Mouse (Mus musculus) midbrain, embryonic 16.5 days (tissue): ENCODE measurements around the gene Vwa8. TPM values are rescaled to one million over a fixed set of nuclear protein-coding genes. Genes with fewer than 3 reads are reported as not detected.
A peak's percentile ranks its signal among the peaks of the same experiment; 100 is the strongest.

Experiments used
- ATAC-seq: fragments of 200-750 bp; cut with Nextera tagmentation; 2 replicates; pipeline ENCODE4 v1.8.0; 2017; ENCODE audit warnings: moderate TSS enrichment
- H3K27ac ChIP-seq: fragments of 300-500 bp; sonication (generic); 2 replicates; pipeline ENCODE4 v1.5.1; 2014; ENCODE audit warnings: mild to moderate bottlenecking, low read length, mixed read lengths
- H3K27me3 ChIP-seq: fragments of 300-500 bp; sonication (generic); 2 replicates; pipeline ENCODE4 v1.6.1; 2014; ENCODE audit warnings: low read depth, low read length, mixed read lengths; ENCODE audit not compliant: control insufficient read depth, insufficient read depth
- H3K36me3 ChIP-seq: fragments of 300-500 bp; sonication (generic); 2 replicates; pipeline ENCODE4 v1.6.1; 2014; ENCODE audit warnings: mild to moderate bottlenecking, low read length, moderate library complexity, mixed read lengths; ENCODE audit not compliant: control insufficient read depth, insufficient read depth
- H3K4me1 ChIP-seq: fragments of 300-500 bp; sonication (generic); 2 replicates; pipeline ENCODE4 v1.6.1; 2014; ENCODE audit warnings: mild to moderate bottlenecking, low read length, mixed read lengths; ENCODE audit not compliant: control insufficient read depth, insufficient read depth
- H3K4me2 ChIP-seq: fragments of 300-500 bp; sonication (generic); 2 replicates; pipeline ENCODE4 v1.6.1; 2014; ENCODE audit warnings: mild to moderate bottlenecking, low read length, mixed read lengths
- H3K4me3 ChIP-seq: fragments of 300-500 bp; sonication (generic); 2 replicates; pipeline ENCODE4 v1.5.1; 2014; ENCODE audit warnings: low read depth, mild to moderate bottlenecking, low read length, moderate library complexity, mixed read lengths
- H3K9ac ChIP-seq: fragments of 300-500 bp; sonication (generic); 2 replicates; pipeline ENCODE4 v1.6.1; 2014; ENCODE audit warnings: low read depth, low read length, mixed read lengths
- H3K9me3 ChIP-seq: fragments of 300-500 bp; sonication (generic); replicated peaks from 2 replicates; pipeline ENCODE4 v1.6.1; 2014; ENCODE audit warnings: mild to moderate bottlenecking, low read length, mixed read lengths; ENCODE audit not compliant: control insufficient read depth, poor library complexity, severe bottlenecking
- WGBS: fragments of 180-500 bp; shearing (Covaris S2); extraction: QIAGEN DNeasy Blood & Tissue Kit; methylation state at CpG from one replicate; pipeline ENCODE4 v1.1.7; 2014; 5-methylcytosine and 5-hydroxymethylcytosine counted together
- polyA plus RNA-seq: library from polyadenylated mRNA; unstranded; fragments of >200 nt; fragmentation: Nextera tagmentation; extraction: Ambion mirVana; gene quantifications from 2 replicates; pipeline ENCODE4 v1.2.1, GENCODE M21; 2015

The Vwa8 gene
- polyA plus RNA-seq, 1 experiment from 2014 or later, result 7.3 TPM

DNA sequence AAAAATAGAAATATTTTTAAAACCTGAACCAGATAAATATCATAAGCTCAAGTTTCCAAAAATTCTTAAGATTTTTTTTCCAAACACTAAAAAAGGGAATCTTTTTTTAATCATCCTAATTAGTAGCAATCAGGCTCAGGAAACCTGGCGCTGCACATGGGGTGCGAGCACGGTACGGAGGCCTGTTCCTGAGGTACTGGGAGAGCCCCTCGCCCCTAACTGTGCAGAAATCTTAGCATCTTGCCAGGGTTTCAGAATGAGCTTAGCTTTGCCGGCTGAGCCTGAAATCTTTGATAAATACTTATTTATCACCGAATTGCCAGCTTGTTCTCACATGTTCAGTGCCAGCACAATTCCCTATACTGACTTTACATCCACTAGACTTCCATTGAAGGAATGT lies 286.6 kb downstream of the Vwa8 start:
- Histone ChIP-seq H3K27me3 (no peaks in the 10 kb centered on the region), H3K36me3 (no peaks in the 10 kb centered on the region), H3K4me3 (no peak overlapping the region), H3K4me1 (peaks cover 4% of the 10 kb centered on the region; the same call in 1 of the 2 replicates), H3K9ac (no peak overlapping the region), H3K4me2 (no peak overlapping the region), H3K9me3 (no peaks in the 10 kb centered on the region), H3K27ac (no peak overlapping the region)
- ATAC-seq, result no peak
- 71% methylated on average over 7 of the region's 7 CpGs for WGBS

DNA sequence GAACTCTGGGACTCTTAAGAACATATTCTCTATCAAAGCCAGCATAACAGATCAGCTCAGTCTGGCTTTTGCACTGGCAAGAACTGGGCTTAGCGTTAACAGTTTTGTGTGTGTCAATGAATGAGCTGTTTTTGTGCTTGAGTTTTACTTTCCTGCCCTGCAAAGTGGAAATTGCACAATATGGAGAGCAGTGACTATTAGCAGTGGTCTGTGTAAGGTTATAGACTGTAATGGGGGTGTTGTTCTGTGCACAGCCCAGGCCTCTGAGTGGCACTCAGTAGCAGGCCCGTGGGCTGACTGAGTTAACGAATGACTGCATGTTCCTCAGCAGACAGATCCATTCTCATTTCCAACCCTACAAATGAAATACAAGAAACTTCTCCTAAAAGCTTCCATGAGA lies 287.7 kb downstream of the Vwa8 start:
- WGBS, result 81% methylated on average over 3 of the region's 3 CpGs
- Histone ChIP-seq H3K9ac (no peak overlapping the region), H3K9me3 (no peaks in the 10 kb centered on the region), H3K36me3 (no peaks in the 10 kb centered on the region), H3K4me3 (no peak overlapping the region), H3K4me2 (no peak overlapping the region), H3K27ac (no peak overlapping the region), H3K27me3 (no peaks in the 10 kb centered on the region), H3K4me1 (peaks cover 10% of the 10 kb centered on the region; the same call in 1 of the 2 replicates)
- no peak for ATAC-seq

DNA sequence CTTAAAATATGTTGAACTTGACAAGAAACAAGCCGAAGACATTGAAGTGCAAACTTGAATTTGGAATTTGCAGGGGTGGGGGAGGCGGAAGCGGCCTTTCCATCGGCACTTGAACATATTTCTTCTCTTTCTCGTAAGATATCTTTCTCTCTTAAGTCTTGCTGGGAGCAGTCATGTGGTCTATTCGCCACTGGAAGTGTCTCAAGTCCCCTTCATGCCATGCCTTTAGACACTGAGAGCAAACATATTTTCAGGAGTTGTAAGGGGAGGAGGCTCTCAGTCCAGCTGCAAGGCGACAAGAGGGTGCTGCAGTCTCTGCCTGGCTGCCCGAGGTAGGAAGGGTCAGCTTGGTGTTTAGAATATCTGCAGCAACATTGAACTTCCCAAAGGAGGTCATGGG lies 288.2 kb downstream of the Vwa8 start:
- Histone ChIP-seq H3K9ac (no peak overlapping the region), H3K9me3 (no peaks in the 10 kb centered on the region), H3K4me3 (no peak overlapping the region), H3K27ac (no peak overlapping the region), H3K4me2 (no peak overlapping the region), H3K4me1 (peaks cover 10% of the 10 kb centered on the region; the same call in 1 of the 2 replicates), H3K27me3 (no peaks in the 10 kb centered on the region), H3K36me3 (no peaks in the 10 kb centered on the region)
- no peak for ATAC-seq
- 91% methylated on average over 8 of the region's 8 CpGs for WGBS

DNA sequence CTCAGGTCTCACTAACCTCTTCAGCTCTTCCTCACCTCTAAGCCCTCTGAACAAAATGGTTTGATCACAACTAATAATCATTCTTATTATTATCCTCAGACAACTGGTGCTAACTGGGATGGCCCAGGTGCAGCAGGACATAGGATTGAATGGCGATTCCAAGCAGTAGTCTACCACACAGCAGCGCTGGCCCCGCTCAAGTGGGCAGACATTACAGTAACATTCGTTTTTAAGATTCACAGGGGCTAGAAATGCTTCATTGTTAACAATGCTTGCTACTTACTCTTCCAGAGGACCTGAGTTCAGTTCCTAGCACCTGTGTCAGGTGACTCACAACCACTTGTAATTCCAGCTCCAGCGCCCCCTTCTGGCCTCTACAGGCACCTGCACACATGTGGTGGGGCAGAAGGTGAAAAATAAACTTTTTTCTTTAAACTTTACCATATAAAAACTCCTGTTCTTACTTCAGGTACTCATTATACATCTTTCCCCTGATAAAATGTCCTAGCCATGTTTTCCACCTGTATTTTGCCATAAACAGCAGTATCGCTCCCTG lies 290.3 kb downstream of the Vwa8 start:
- H3K27ac ChIP-seq, result no peak overlapping the region
- no peak for ATAC-seq
- whole genome bisulfite sequencing, result 93% methylated on average over 6 of the region's 6 CpGs

DNA sequence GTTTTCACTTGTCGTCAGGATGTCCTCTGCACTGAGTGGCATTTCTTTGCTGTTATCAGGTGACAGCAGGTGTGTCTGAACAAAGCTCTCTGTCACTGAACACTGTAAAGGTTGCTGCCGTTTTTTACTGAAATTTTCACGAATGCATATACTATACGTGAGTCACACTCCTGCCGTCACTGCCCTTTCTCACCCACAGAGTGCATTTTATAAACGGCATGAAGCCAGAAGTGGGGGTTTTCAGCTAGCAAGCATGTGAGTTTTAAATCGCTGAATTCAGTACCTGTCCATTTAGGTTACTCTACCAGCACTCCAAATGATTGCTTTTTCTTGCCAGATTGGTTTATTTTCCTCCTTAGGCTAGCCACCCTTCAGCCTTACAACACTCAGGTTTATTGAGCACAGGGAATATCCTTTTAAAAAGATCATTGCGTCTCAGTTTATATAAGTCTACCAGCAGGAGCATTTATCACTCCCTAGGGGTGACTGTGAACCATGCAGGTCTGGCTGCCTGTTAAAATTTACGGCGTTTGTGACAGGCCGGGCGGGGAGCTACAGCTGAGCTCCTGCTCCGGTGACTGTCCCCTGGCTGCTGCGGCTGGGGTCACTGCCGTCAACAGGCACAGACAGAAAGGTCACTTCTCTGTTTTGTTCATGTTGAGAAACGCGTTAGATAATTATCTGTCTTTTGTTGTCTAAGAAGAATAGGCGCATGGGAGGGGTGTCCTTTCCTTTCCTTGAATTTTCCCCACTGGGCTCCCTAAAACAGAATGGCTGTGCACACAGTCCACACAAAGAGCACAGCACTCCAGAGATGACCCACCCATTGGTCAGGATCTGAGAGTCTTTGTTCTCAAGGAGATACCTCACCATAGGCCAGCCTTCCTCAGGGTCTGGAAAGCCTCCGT lies 291.3 kb downstream of the Vwa8 start:
- 25% methylated on average over 19 of the region's 19 CpGs for WGBS
- Histone ChIP-seq H3K9ac (no peak overlapping the region), H3K27ac (no peak overlapping the region), H3K36me3 (no peaks in the 10 kb centered on the region), H3K4me1 (peaks cover 10% of the 10 kb centered on the region; the same call in 1 of the 2 replicates), H3K4me2 (0 out of 2 replicates have a peak overlapping the region, but pooled peaks have one; percentile 1), H3K27me3 (no peaks in the 10 kb centered on the region), H3K4me3 (no peak overlapping the region), H3K9me3 (no peaks in the 10 kb centered on the region)
- ATAC-seq, result peak; percentile 75

More for the DNA sequence above, 290.3 kb downstream of the Vwa8 start:
- no peaks in the 10 kb centered on the region for H3K36me3 ChIP-seq
- H3K9ac ChIP-seq, result no peak overlapping the region
- H3K4me3 ChIP-seq, result no peak overlapping the region
- no peak overlapping the region for H3K4me2 ChIP-seq
- peaks cover 10% of the 10 kb centered on the region; the same call in 1 of the 2 replicates for H3K4me1 ChIP-seq
- H3K9me3 ChIP-seq, result no peaks in the 10 kb centered on the region
- no peaks in the 10 kb centered on the region for H3K27me3 ChIP-seq

DNA sequence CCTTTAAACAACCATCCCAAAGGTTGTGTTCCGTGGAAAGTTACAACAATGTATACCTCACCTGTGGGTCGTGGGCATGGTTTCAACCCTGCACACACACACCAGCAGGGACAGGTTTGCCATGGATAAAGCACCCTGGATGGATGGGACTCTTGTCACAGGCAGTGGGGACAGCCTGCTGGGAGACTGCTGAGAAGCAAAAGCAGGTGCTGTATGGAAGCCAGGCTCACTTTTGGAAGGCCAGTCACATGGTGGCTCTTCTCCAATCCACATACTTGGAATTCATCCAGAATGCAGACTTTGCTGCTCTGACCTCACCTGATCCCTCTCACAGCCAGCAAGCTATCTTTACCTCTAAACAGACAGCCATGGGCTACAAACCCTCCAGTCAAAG lies 292.0 kb downstream of the Vwa8 start:
- peak; percentile 50 for ATAC-seq

DNA sequence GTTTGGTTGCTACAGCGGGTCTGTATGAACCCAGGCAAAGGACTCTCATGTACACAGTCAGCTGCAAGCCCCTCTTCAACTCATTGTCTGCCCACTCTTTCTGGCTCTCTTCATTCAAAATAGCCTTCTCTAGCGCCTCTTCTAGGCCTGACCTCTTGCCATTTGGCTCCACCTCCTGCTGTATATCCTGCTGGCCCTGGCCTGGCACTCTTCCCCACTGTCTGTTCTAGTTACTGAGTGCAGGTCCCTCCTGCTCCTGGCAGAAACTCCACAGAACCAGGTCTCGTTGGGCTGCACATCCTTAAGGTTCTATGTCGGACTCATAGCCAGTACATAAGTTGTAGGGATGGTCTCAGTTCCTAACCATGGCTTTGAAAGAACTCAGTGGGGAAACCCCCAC lies 293.5 kb downstream of the Vwa8 start:
- WGBS, result 75% methylated on average over 4 of the region's 4 CpGs

More for the DNA sequence above, 292.0 kb downstream of the Vwa8 start:
- peaks cover 10% of the 10 kb centered on the region; the same call in 1 of the 2 replicates for H3K4me1 ChIP-seq
- H3K4me3 ChIP-seq, result no peak overlapping the region
- H3K27me3 ChIP-seq, result no peaks in the 10 kb centered on the region
- no peak overlapping the region for H3K4me2 ChIP-seq
- H3K36me3 ChIP-seq, result no peaks in the 10 kb centered on the region
- WGBS, result 73% methylated on average over 2 of the region's 2 CpGs
- no peak overlapping the region for H3K27ac ChIP-seq
- H3K9me3 ChIP-seq, result no peaks in the 10 kb centered on the region
- H3K9ac ChIP-seq, result no peak overlapping the region

DNA sequence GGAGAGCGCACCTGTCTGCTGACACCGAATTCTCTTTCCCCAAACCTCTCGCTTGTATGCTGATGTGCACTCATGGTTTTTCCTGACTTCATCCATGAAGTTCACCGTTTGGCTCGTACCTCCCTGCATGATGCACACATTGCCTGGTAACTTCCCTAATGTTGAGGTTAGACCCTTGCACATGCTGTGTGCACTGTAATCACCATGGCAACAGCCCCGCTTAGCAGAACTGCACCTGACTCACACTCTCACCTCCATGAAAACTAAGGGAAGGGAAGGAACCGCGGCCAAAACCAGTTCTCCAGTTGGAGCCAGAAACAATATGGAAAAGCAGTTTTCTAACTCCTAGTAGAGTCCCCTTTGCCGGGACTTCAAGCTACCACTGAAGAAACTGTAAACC lies 294.8 kb downstream of the Vwa8 start:
- WGBS, result 94% methylated on average over 9 of the region's 9 CpGs
- Histone ChIP-seq H3K36me3 (no peaks in the 10 kb centered on the region), H3K4me2 (no peak overlapping the region), H3K27ac (no peak overlapping the region), H3K9me3 (no peaks in the 10 kb centered on the region), H3K9ac (no peak overlapping the region), H3K4me1 (peaks cover 10% of the 10 kb centered on the region; the same call in 1 of the 2 replicates), H3K27me3 (no peaks in the 10 kb centered on the region), H3K4me3 (no peak overlapping the region)
- ATAC-seq, result no peak

More for the DNA sequence above, 293.5 kb downstream of the Vwa8 start:
- Histone ChIP-seq H3K4me1 (peaks cover 10% of the 10 kb centered on the region; the same call in 1 of the 2 replicates), H3K9me3 (no peaks in the 10 kb centered on the region), H3K4me2 (no peak overlapping the region), H3K27me3 (no peaks in the 10 kb centered on the region), H3K4me3 (no peak overlapping the region), H3K27ac (no peak overlapping the region), H3K36me3 (no peaks in the 10 kb centered on the region), H3K9ac (no peak overlapping the region)
- ATAC-seq, result no peak
